In genomic region chr8:70718297-70718696, GRCm38 (mm10) we compare ENCODE assay signal across 8 mouse cellular contexts. TPM values are rescaled to one million over a fixed set of nuclear protein-coding genes. Genes with fewer than 3 reads are reported as not detected.
A peak's percentile ranks its signal among the peaks of the same experiment; 100 is the strongest.
DNase-seq lines count a peak whose midpoint lies in the region; ATAC-seq and TF ChIP-seq lines count a peak whose summit lies in the region.

Gm3336 (plus strand) TSS chr8:70718543.

- no peak within 1 kb of the TSS for H3K27ac ChIP-seq in forebrain, postnatal 0 days (ENCODE audit: low read depth, low read length)

- DNase-seq in urinary bladder, adult 2 months (ENCODE audit: low spot score), result peak; percentile 47
- no peak for DNase-seq in urinary bladder, postnatal 10 days (ENCODE audit: low spot score)
- DNase-seq in cerebellum, adult 11 months, result peak; percentile 72
- DNase-seq in forebrain, postnatal 0 days, result peak; percentile 33
- DNase-seq in kidney, postnatal 10 days, result peak; percentile 82
- peak; percentile 71 for DNase-seq in lung, postnatal 10 days
- peak; percentile 55 for DNase-seq in retina, postnatal 1 day
- DNase-seq in thymus, postnatal 4 days, result peak; percentile 91

- H3K9me3 ChIP-seq in forebrain, postnatal 0 days (ENCODE audit: low read length), result no peaks in the 10 kb centered on the region

- 0 out of 2 replicates have a peak, but pooled peaks cover 4% of the 10 kb centered on the region for H3K27me3 ChIP-seq in forebrain, postnatal 0 days (ENCODE audit: insufficient read depth, low read length)

- peak; percentile 52; the same call in 1 of the 2 replicates for ATAC-seq in forebrain, postnatal 0 days

- H3K4me3 ChIP-seq in forebrain, postnatal 0 days (ENCODE audit: low read depth, low read length), result no peak within 1 kb of the TSS

- H3K4me2 ChIP-seq in forebrain, postnatal 0 days (ENCODE audit: low read depth), result no peak within 1 kb of the TSS; the same call in 1 of the 2 replicates

- TF ChIP-seq CTCF in forebrain, postnatal 0 days (IDR thresholded peaks at IDR 0.05; ENCODE audit: low read depth), result peak; percentile 86

- no peaks in the 10 kb centered on the region for H3K36me3 ChIP-seq in forebrain, postnatal 0 days (ENCODE audit: insufficient read depth)

- H3K4me1 ChIP-seq in forebrain, postnatal 0 days (ENCODE audit: insufficient read depth), result no peaks in the 10 kb centered on the region

- H3K9ac ChIP-seq in forebrain, postnatal 0 days, result no peak within 1 kb of the TSS

- WGBS in forebrain, postnatal 0 days, result 1% methylated on average over 19 of the region's 19 CpGs

RNA-seq across cellular contexts. Expression of gene Gm3336, which starts in this region (rescaled TPM):
- polyA plus RNA-seq in urinary bladder, adult 2 months (2012; rRNA removed), result 0.46 and 0.56 TPM in 2 replicates
- not detected in 2 replicates for total RNA-seq in forebrain, postnatal 0 days (2014; rRNA removed)
- polyA plus RNA-seq in forebrain, postnatal 0 days (2015; fragmentation: Nextera tagmentation; extraction: Ambion mirVana), result not detected in 2 replicates

Comparison
In these comparisons a context has a peak if more than half of its experiments do, and no peak if none do; other contexts are left out.
1. Peak in DNase-seq in urinary bladder, adult 2 months; RNA of the gene not detected or under 1 TPM.
2. Peak in DNase-seq and ATAC-seq in forebrain, postnatal 0 days; RNA of the gene not detected or under 1 TPM.